Mouse (Mus musculus): ENCODE data around the gene Sult1b1.

- TF ChIP-seq CTCF (IDR thresholded peaks at IDR 0.05; ENCODE audit: extremely low read depth, insufficient read depth, low read length), result no peak
- TF ChIP-seq POLR2A (IDR thresholded peaks at IDR 0.05; ENCODE audit: extremely low read depth, insufficient read depth, low read length), result no peak
Measured at GRCm38 (mm10) chr5:87532288-87532687, 5.7 kb downstream of the Sult1b1 start.
